Mouse (Mus musculus): ENCODE results near the gene Bphl. TPM values are rescaled to one million over a fixed set of nuclear protein-coding genes. Genes with fewer than 3 reads are reported as not detected.

Bphl gene
- polyA plus RNA-seq (2012; ENCODE audit: insufficient read depth, insufficient read length, low replicate concordance, missing spikeins), result not detected in 2 replicates

- WGBS, result under 1% methylated on average over 37 of the region's 37 CpGs
- TF ChIP-seq CTCF (IDR thresholded peaks at IDR 0.05; ENCODE audit: insufficient read depth, low read depth, low read length), result no peak
- TF ChIP-seq POLR2A (IDR thresholded peaks at IDR 0.05; ENCODE audit: insufficient read depth, low read depth, low read length), result peak; percentile 91
- Histone ChIP-seq H3K4me1 (ENCODE audit: control insufficient read depth, insufficient read depth, low read length) (peaks cover 4% of the 10 kb centered on the region), H3K4me3 (ENCODE audit: insufficient read depth, low read depth, low read length) (peak within 1 kb of the TSS; percentile 70), H3K27ac (ENCODE audit: insufficient read depth, low read depth, low read length) (peak within 1 kb of the TSS; percentile 86)
Measured at GRCm38 (mm10) chr13:34037172-34038055, at the start of gene Bphl. Gene Bphl (plus strand): TSS chr13:34037597.

GRCm38 (mm10) chr13:33989625-33990024 lies 47.8 kb upstream of the Bphl start:
- WGBS, result 83% methylated on average over 5 of the region's 5 CpGs
- TF ChIP-seq POLR2A (IDR thresholded peaks at IDR 0.05; ENCODE audit: insufficient read depth, low read depth, low read length) (no peak), CTCF (IDR thresholded peaks at IDR 0.05; ENCODE audit: insufficient read depth, low read depth, low read length) (no peak)
- H3K27ac ChIP-seq (ENCODE audit: insufficient read depth, low read depth, low read length), result no peak overlapping the region
- H3K4me1 ChIP-seq (ENCODE audit: control insufficient read depth, insufficient read depth, low read length), result no peaks in the 10 kb centered on the region
- no peak overlapping the region for H3K4me3 ChIP-seq (ENCODE audit: insufficient read depth, low read depth, low read length)

GRCm38 (mm10) chr13:33995197-33995596 lies 42.2 kb upstream of the Bphl start:
- Histone ChIP-seq H3K27ac (ENCODE audit: insufficient read depth, low read depth, low read length) (no peak overlapping the region), H3K4me3 (ENCODE audit: insufficient read depth, low read depth, low read length) (no peak overlapping the region), H3K4me1 (ENCODE audit: control insufficient read depth, insufficient read depth, low read length) (no peaks in the 10 kb centered on the region)
- no peak for TF ChIP-seq CTCF (IDR thresholded peaks at IDR 0.05; ENCODE audit: insufficient read depth, low read depth, low read length)
- no peak for TF ChIP-seq POLR2A (IDR thresholded peaks at IDR 0.05; ENCODE audit: insufficient read depth, low read depth, low read length)
- 21% methylated on average over 1 of the region's 1 CpGs for WGBS

- H3K27ac ChIP-seq (ENCODE audit: insufficient read depth, low read depth, low read length), result peak within 1 kb of the TSS; percentile 16; the same call in 1 of the 2 replicates
- WGBS, result under 1% methylated on average over 92 of the region's 92 CpGs
- H3K4me1 ChIP-seq (ENCODE audit: control insufficient read depth, insufficient read depth, low read length), result no peaks in the 10 kb centered on the region
- TF ChIP-seq CTCF (IDR thresholded peaks at IDR 0.05; ENCODE audit: insufficient read depth, low read depth, low read length) (no peak), POLR2A (IDR thresholded peaks at IDR 0.05; ENCODE audit: insufficient read depth, low read depth, low read length) (peak; percentile 31)
- peak within 1 kb of the TSS; percentile 71 for H3K4me3 ChIP-seq (ENCODE audit: insufficient read depth, low read depth, low read length)
Measured at GRCm38 (mm10) chr13:34002058-34003006, 35.1 kb upstream of the Bphl start, which contains the start of the genes Ripk1 and Serpinb6a. Gene Ripk1 (plus strand): TSS chr13:34002363. Gene Serpinb6a (minus strand): TSS chr13:34002794.

GRCm38 (mm10) chr13:34003058-34003457 lies 34.3 kb upstream of the Bphl start:
- Histone ChIP-seq H3K4me1 (ENCODE audit: control insufficient read depth, insufficient read depth, low read length) (no peaks in the 10 kb centered on the region), H3K4me3 (ENCODE audit: insufficient read depth, low read depth, low read length) (peak overlapping the region; percentile 71), H3K27ac (ENCODE audit: insufficient read depth, low read depth, low read length) (0 out of 2 replicates have a peak overlapping the region, but pooled peaks have one; percentile 6)
- WGBS, result 2% methylated on average over 5 of the region's 5 CpGs
- TF ChIP-seq POLR2A (IDR thresholded peaks at IDR 0.05; ENCODE audit: insufficient read depth, low read depth, low read length) (no peak), CTCF (IDR thresholded peaks at IDR 0.05; ENCODE audit: insufficient read depth, low read depth, low read length) (no peak)

- H3K4me3 ChIP-seq (ENCODE audit: insufficient read depth, low read depth, low read length), result no peak overlapping the region
- no peak for TF ChIP-seq POLR2A (IDR thresholded peaks at IDR 0.05; ENCODE audit: insufficient read depth, low read depth, low read length)
- TF ChIP-seq CTCF (IDR thresholded peaks at IDR 0.05; ENCODE audit: insufficient read depth, low read depth, low read length), result no peak
- no peak overlapping the region for H3K27ac ChIP-seq (ENCODE audit: insufficient read depth, low read depth, low read length)
- WGBS, result 72% methylated on average over 2 of the region's 2 CpGs
- H3K4me1 ChIP-seq (ENCODE audit: control insufficient read depth, insufficient read depth, low read length), result no peaks in the 10 kb centered on the region
Measured at GRCm38 (mm10) chr13:34007234-34007633, 30.2 kb upstream of the Bphl start.

- WGBS, result 60% methylated on average over 9 of the region's 9 CpGs
- no peak for TF ChIP-seq CTCF (IDR thresholded peaks at IDR 0.05; ENCODE audit: insufficient read depth, low read depth, low read length)
- no peak for TF ChIP-seq POLR2A (IDR thresholded peaks at IDR 0.05; ENCODE audit: insufficient read depth, low read depth, low read length)
- H3K4me3 ChIP-seq (ENCODE audit: insufficient read depth, low read depth, low read length), result no peak overlapping the region
- H3K27ac ChIP-seq (ENCODE audit: insufficient read depth, low read depth, low read length), result no peak overlapping the region
- H3K4me1 ChIP-seq (ENCODE audit: control insufficient read depth, insufficient read depth, low read length), result no peaks in the 10 kb centered on the region
Measured at GRCm38 (mm10) chr13:34016927-34017569, 20.3 kb upstream of the Bphl start.

- TF ChIP-seq POLR2A (IDR thresholded peaks at IDR 0.05; ENCODE audit: insufficient read depth, low read depth, low read length), result no peak
- no peak for TF ChIP-seq CTCF (IDR thresholded peaks at IDR 0.05; ENCODE audit: insufficient read depth, low read depth, low read length)
- no peak overlapping the region for H3K27ac ChIP-seq (ENCODE audit: insufficient read depth, low read depth, low read length)
- H3K4me3 ChIP-seq (ENCODE audit: insufficient read depth, low read depth, low read length), result no peak overlapping the region
- 94% methylated on average over 1 of the region's 1 CpGs for WGBS
- H3K4me1 ChIP-seq (ENCODE audit: control insufficient read depth, insufficient read depth, low read length), result no peaks in the 10 kb centered on the region
Measured at GRCm38 (mm10) chr13:34018521-34018920, 18.9 kb upstream of the Bphl start.

Data from olfactory bulb, adult 2 months (tissue).